Mouse (Mus musculus): ENCODE measurements at regions not wholly inside any gene's neighbourhood (a gene's known extent, or its start where the extent isn't known, plus 50 kb on each side); places are given as distances from the start of the nearest gene placed in this dataset.

- Histone ChIP-seq H3K9me3 (replicated peaks) (no peaks in the 10 kb centered on the region), H3K27me3 (no peaks in the 10 kb centered on the region), H3K27ac (replicated peaks) (no peak overlapping the region), H3K36me3 (replicated peaks) (no peaks in the 10 kb centered on the region), H3K4me1 (replicated peaks) (no peaks in the 10 kb centered on the region), H3K4me2 (no peak overlapping the region), H3K9ac (no peak overlapping the region), H3K4me3 (replicated peaks) (no peak overlapping the region)
- no peak for ATAC-seq (ENCODE audit: insufficient read depth)
- 70% methylated on average over 9 of the region's 9 CpGs for WGBS (ENCODE audit: insufficient replicate concordance)
These were observed 61.6 kb upstream of the Vangl1 start for GRCm38 (mm10) chr3:102266136-102266535.

GRCm38 (mm10) chr3:102265146-102265545 lies 60.7 kb upstream of the Vangl1 start:
- H3K36me3 ChIP-seq (replicated peaks), result no peaks in the 10 kb centered on the region
- no peak overlapping the region for H3K4me3 ChIP-seq (replicated peaks)
- H3K4me1 ChIP-seq (replicated peaks), result no peaks in the 10 kb centered on the region
- H3K27ac ChIP-seq (replicated peaks), result no peak overlapping the region
- H3K4me2 ChIP-seq, result no peak overlapping the region
- ATAC-seq (ENCODE audit: insufficient read depth), result no peak
- H3K27me3 ChIP-seq, result no peaks in the 10 kb centered on the region
- H3K9me3 ChIP-seq (replicated peaks), result no peaks in the 10 kb centered on the region
- WGBS (ENCODE audit: insufficient replicate concordance), result 53% methylated on average over 7 of the region's 7 CpGs
- no peak overlapping the region for H3K9ac ChIP-seq

GRCm38 (mm10) chr3:102263326-102263725 lies 58.8 kb upstream of the Vangl1 start:
- H3K4me3 ChIP-seq (replicated peaks), result no peak overlapping the region
- H3K9ac ChIP-seq, result no peak overlapping the region
- H3K27me3 ChIP-seq, result no peaks in the 10 kb centered on the region
- no peaks in the 10 kb centered on the region for H3K9me3 ChIP-seq (replicated peaks)
- ATAC-seq (ENCODE audit: insufficient read depth), result no peak
- no peak overlapping the region for H3K4me2 ChIP-seq
- no peak overlapping the region for H3K27ac ChIP-seq (replicated peaks)
- no peaks in the 10 kb centered on the region for H3K4me1 ChIP-seq (replicated peaks)
- WGBS (ENCODE audit: insufficient replicate concordance), result 55% methylated on average over 9 of the region's 9 CpGs
- no peaks in the 10 kb centered on the region for H3K36me3 ChIP-seq (replicated peaks)

- H3K27ac ChIP-seq (replicated peaks), result no peak overlapping the region
- ATAC-seq (ENCODE audit: insufficient read depth), result no peak
- no peaks in the 10 kb centered on the region for H3K9me3 ChIP-seq (replicated peaks)
- 48% methylated on average over 8 of the region's 8 CpGs for WGBS (ENCODE audit: insufficient replicate concordance)
- no peaks in the 10 kb centered on the region for H3K27me3 ChIP-seq
- H3K4me3 ChIP-seq (replicated peaks), result no peak overlapping the region
- no peak overlapping the region for H3K9ac ChIP-seq
- H3K4me2 ChIP-seq, result no peak overlapping the region
- H3K36me3 ChIP-seq (replicated peaks), result no peaks in the 10 kb centered on the region
- no peaks in the 10 kb centered on the region for H3K4me1 ChIP-seq (replicated peaks)
These were observed 58.2 kb upstream of the Vangl1 start for GRCm38 (mm10) chr3:102262665-102263064.

- no peak overlapping the region for H3K4me3 ChIP-seq (replicated peaks)
- H3K4me2 ChIP-seq, result no peak overlapping the region
- no peaks in the 10 kb centered on the region for H3K36me3 ChIP-seq (replicated peaks)
- ATAC-seq (ENCODE audit: insufficient read depth), result no peak
- H3K9me3 ChIP-seq (replicated peaks), result no peaks in the 10 kb centered on the region
- 25% methylated on average over 3 of the region's 3 CpGs for WGBS (ENCODE audit: insufficient replicate concordance)
- no peaks in the 10 kb centered on the region for H3K4me1 ChIP-seq (replicated peaks)
- no peak overlapping the region for H3K27ac ChIP-seq (replicated peaks)
- H3K9ac ChIP-seq, result no peak overlapping the region
- no peaks in the 10 kb centered on the region for H3K27me3 ChIP-seq
These were observed 57.0 kb upstream of the Vangl1 start for GRCm38 (mm10) chr3:102261517-102261916.
